Mouse (Mus musculus) liver, embryonic 11.5 days (tissue): Measurements from ENCODE around the gene Ripply3. TPM values are rescaled to one million over a fixed set of nuclear protein-coding genes. Genes with fewer than 3 reads are reported as not detected.

Source experiments
- ATAC-seq: fragments of 200-750 bp; cut with Nextera tagmentation; replicated peaks from 2 replicates; pipeline ENCODE4 v1.8.0; 2017; ENCODE audit warnings: moderate number of reproducible peaks, mild to moderate bottlenecking, moderate TSS enrichment, moderate library complexity; ENCODE audit not compliant: low FRiP score
- DNase-seq: peaks from one replicate; pipeline ENCODE4 v3.0.0-alpha.2; 2017; ENCODE audit warnings: low spot score
- H3K27ac ChIP-seq: fragments of 300-500 bp; sonication (generic); 2 replicates; pipeline ENCODE4 v1.5.1; 2014; ENCODE audit warnings: mild to moderate bottlenecking, low read depth, low read length, control low read depth
- H3K27me3 ChIP-seq: fragments of 300-500 bp; sonication (generic); replicated peaks from 2 replicates; pipeline ENCODE4 v1.6.1; 2014; ENCODE audit warnings: low read length, mixed read lengths; ENCODE audit not compliant: control insufficient read depth, insufficient read depth
- H3K36me3 ChIP-seq: fragments of 300-500 bp; sonication (generic); 2 replicates; pipeline ENCODE4 v1.6.1; 2014; ENCODE audit warnings: mild to moderate bottlenecking, low read length, moderate library complexity, mixed read lengths; ENCODE audit not compliant: control insufficient read depth, insufficient read depth
- H3K4me1 ChIP-seq: fragments of 300-500 bp; sonication (generic); replicated peaks from 2 replicates; pipeline ENCODE4 v1.6.1; 2014; ENCODE audit warnings: low read length, mixed read lengths; ENCODE audit not compliant: control insufficient read depth, insufficient read depth
- H3K4me2 ChIP-seq: fragments of 300-500 bp; sonication (generic); 2 replicates; pipeline ENCODE4 v1.6.1; 2014; ENCODE audit warnings: mild to moderate bottlenecking, control low read depth, moderate library complexity
- H3K4me3 ChIP-seq: fragments of 300-500 bp; sonication (generic); 2 replicates; pipeline ENCODE4 v1.5.1; 2014; ENCODE audit warnings: low read depth, low read length, control low read depth
- H3K9ac ChIP-seq: fragments of 300-500 bp; sonication (generic); 2 replicates; pipeline ENCODE4 v1.6.1; 2014; ENCODE audit warnings: low read depth, low read length, control low read depth
- H3K9me3 ChIP-seq: fragments of 300-500 bp; sonication (generic); 2 replicates; pipeline ENCODE4 v1.6.1; 2016; ENCODE audit warnings: low read length, inconsistent platforms, mixed read lengths; ENCODE audit not compliant: control insufficient read depth
- WGBS: fragments of 180-500 bp; shearing (Covaris S2); extraction: QIAGEN DNeasy Blood & Tissue Kit; methylation state at CpG from one replicate; pipeline ENCODE4 v1.1.7; 2014; 5-methylcytosine and 5-hydroxymethylcytosine counted together
- polyA plus RNA-seq: library from polyadenylated mRNA; unstranded; fragments of >200 nt; fragmentation: Nextera tagmentation; extraction: Ambion mirVana; gene quantifications from 2 replicates; pipeline ENCODE4 v1.2.1, GENCODE M21; 2014

Ripply3 gene
- polyA plus RNA-seq, 1 experiment from 2014 or later, result 5.2 TPM

DNA sequence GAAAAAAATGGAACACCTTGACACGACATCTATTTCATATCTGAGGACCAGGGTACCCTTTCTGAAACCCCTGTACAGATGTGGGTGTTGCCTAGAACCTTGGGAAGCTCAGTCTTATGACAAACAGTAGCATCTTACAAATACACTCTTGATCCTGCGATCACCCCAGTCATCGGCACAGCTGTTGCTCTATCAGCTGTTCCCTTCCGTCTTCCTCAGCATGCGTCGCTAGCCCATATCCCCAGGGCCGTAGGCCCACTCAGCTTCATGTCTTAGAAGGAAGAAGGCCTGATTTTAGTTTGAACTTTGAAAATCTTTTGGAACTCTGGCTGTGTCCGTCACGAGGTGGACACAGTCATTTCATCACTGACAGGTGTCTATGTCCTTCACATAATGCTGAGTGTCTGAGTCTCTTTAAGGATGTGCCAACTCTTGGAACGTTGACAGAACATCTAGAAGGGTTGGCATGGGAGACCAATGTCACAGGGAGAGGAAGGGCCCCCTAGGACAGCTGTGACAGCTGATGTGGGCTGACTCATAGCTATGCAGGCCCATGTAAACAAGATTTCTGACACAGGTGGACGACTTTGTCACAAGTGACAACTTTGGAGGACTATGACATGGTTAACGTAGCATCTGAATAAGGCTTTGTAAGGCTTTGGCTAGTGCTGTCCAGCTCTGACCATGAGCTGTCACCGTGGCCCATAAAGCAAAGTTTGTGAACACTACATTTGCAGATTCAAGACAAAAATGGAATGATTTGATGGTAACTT lies 32.5 kb downstream of the Ripply3 start:
- 86% methylated on average over 13 of the region's 13 CpGs for WGBS
- Histone ChIP-seq H3K4me1 (peaks cover 10% of the 10 kb centered on the region), H3K9ac (no peak overlapping the region), H3K4me2 (no peak overlapping the region), H3K27ac (no peak overlapping the region), H3K36me3 (no peaks in the 10 kb centered on the region), H3K9me3 (no peaks in the 10 kb centered on the region), H3K27me3 (no peaks in the 10 kb centered on the region), H3K4me3 (no peak overlapping the region)
- DNase-seq (no peak), ATAC-seq (no peak)

DNA sequence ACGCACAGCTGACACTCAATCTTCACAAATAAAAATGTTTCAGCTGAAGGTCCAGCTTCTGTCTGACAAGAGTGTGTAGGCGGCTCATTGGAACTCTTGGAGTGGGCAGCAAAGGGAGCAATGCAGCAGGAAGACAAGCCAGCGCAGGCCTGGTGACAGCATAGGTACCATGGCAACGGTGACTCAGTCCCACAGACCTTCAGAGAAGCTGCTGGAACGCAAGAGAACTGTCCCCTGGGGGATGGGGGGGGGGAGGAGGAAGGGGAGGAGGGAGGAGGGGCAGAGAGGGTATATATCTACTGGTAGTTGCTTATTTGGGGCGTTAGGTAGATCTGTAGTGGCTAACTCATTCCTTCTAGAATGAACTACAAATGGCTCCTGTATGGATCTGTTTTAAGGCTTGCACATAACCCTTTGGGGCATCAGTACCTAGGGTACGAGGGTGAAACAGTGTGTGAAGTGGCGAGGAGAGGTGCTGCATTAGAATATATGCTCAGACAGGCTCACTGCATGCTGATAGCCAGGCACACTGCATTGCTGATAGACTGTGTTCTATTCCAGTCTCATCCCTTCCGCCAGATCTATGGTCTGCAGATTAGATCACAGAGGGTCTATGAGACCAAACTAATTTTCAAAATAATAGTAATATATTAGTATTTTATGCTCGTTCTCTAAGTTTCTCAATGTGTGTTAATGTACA lies 34.1 kb downstream of the Ripply3 start:
- Histone ChIP-seq H3K9me3 (no peaks in the 10 kb centered on the region), H3K9ac (no peak overlapping the region), H3K27ac (no peak overlapping the region), H3K4me2 (no peak overlapping the region), H3K4me1 (peaks cover 10% of the 10 kb centered on the region), H3K36me3 (no peaks in the 10 kb centered on the region; the same call in 1 of the 2 replicates), H3K4me3 (no peak overlapping the region), H3K27me3 (no peaks in the 10 kb centered on the region)
- ATAC-seq (no peak; the same call in 1 of the 2 replicates), DNase-seq (no peak)
- 48% methylated on average over 10 of the region's 10 CpGs for WGBS

DNA sequence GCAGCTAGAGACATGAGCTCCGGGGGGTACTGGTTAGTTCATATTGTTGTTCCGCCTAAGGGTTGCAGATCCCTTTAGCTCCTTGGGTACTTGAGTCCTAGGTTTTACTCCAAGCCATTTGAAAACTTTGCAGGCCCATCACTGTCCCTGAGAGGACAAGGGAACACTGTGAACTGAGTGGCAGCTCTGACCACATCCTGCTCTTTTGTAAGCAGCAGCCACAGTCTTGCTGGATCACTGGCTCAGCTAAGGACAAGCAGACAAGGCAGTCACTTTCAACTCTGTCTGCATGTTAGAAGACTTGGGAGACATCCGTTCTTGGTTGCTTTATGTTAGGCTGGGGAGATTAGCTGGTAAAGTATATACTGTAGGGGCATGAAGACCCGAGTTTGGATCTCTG lies 35.6 kb downstream of the Ripply3 start:
- ATAC-seq (no peak), DNase-seq (no peak)
- H3K27ac ChIP-seq, result no peak overlapping the region
- H3K9ac ChIP-seq, result no peak overlapping the region
- H3K4me1 ChIP-seq, result peaks cover 4% of the 10 kb centered on the region
- no peaks in the 10 kb centered on the region for H3K27me3 ChIP-seq
- H3K4me3 ChIP-seq, result no peak overlapping the region
- H3K36me3 ChIP-seq, result no peaks in the 10 kb centered on the region; the same call in 1 of the 2 replicates
- no peak overlapping the region for H3K4me2 ChIP-seq
- 80% methylated on average over 4 of the region's 4 CpGs for WGBS
- H3K9me3 ChIP-seq, result no peaks in the 10 kb centered on the region

DNA sequence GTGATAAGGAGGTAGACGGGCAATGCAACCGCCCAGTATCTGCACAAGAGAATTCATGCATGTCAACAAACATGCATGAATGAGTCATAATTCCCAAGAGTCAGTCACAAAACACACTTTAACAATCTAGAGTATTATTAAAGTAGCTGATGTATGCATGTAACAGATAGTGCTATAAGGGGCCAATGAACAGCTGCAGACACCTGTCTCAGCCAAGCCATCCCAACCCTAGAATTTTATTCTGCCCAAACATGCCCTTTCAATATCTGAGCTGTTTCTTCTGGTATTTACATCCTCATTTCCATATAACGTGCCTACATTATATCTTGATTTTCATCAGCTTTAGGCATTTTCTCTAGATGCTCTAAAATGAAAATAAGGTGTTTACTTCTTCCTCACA lies 37.2 kb downstream of the Ripply3 start:
- Histone ChIP-seq H3K4me1 (peaks cover 13% of the 10 kb centered on the region), H3K4me2 (no peak overlapping the region), H3K9ac (no peak overlapping the region), H3K4me3 (no peak overlapping the region), H3K27me3 (no peaks in the 10 kb centered on the region), H3K9me3 (no peaks in the 10 kb centered on the region), H3K36me3 (no peaks in the 10 kb centered on the region; the same call in 1 of the 2 replicates), H3K27ac (no peak overlapping the region)
- no peak for DNase-seq
- 84% methylated on average over 3 of the region's 3 CpGs for WGBS
- no peak for ATAC-seq

DNA sequence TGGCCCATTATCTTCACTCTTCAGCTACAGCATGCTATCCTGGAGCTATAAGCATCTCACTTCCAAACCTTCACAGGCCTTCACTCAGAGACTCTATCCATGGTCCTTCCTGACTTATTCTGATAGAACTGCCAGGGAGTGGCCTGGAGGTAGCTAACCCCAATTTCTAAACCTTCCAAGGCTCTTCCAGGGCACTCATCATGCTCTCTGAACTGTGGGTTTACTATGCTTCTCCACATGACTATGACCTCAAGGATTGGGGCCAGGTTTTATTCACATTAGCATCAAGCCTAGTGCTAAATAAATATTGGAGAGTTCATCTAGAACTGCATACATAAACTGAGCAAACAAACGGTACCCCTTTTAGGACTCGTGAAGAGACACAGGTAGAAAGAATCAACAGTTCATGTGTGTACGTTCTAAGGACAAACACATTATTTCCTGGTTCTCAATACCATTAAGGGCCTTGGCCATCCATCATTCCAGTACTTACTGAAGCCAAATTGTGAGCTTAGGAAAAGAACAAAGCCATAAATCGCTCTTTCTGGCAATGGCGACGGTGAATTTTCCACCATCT lies 41.5 kb downstream of the Ripply3 start:
- DNase-seq, result no peak
- Histone ChIP-seq H3K36me3 (no peaks in the 10 kb centered on the region; the same call in 1 of the 2 replicates), H3K4me3 (peak overlapping the region; percentile 91), H3K27ac (peak overlapping the region; percentile 90), H3K4me1 (peaks cover 11% of the 10 kb centered on the region), H3K27me3 (no peaks in the 10 kb centered on the region), H3K9me3 (no peaks in the 10 kb centered on the region), H3K9ac (peak overlapping the region; percentile 95), H3K4me2 (peak overlapping the region; percentile 83)
- ATAC-seq, result no peak
- 10% methylated on average over 6 of the region's 6 CpGs for WGBS

DNA sequence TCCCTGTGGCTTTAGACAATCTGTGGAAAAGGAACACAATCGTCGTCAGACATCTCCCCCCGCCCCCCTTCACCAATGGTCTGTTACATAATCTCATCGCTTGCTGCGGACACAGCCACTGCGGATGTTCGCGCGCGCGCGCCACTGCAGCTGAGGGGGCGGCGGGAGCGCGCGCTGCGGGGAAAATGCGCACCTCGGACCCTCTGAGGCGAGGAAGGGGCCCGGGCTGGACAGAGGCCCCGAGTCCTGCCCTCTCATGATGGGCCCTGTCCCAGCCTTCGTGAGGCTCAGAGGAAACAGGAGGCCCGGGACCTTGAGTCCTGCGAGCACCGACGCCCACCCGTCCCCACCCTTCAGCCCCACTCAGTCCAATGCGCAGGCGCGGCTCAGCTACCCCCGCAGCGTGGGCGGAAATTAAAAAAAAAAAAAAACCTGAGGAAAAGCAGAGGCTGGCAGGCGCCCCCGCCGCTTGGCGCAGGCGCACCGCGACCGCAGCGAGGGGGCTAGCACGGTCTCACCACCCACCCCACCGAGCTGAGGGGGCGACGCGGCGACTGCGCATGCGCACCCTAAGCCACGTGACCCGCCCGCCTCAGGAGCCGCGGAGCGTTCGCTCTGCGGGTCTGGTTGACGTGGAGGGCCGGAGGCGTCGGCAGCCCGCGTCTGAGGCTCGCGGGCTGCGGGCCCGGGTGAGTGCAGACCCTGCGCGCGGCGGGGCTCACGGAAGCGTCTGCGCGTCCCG lies 42.1 kb downstream of the Ripply3 start, which contains the start of gene Ttc3:
Ttc3 (plus strand) TSS at position 446 of the 742 bp plus-strand sequence.
- ATAC-seq, result peak; percentile 83
- Histone ChIP-seq H3K4me2 (peak within 1 kb of the TSS; percentile 83), H3K27me3 (no peaks in the 10 kb centered on the region), H3K4me3 (peak within 1 kb of the TSS; percentile 91), H3K4me1 (peaks cover 11% of the 10 kb centered on the region), H3K9me3 (no peaks in the 10 kb centered on the region), H3K36me3 (no peaks in the 10 kb centered on the region; the same call in 1 of the 2 replicates), H3K9ac (peak within 1 kb of the TSS; percentile 95), H3K27ac (peak within 1 kb of the TSS; percentile 90)
- under 1% methylated on average over 79 of the region's 79 CpGs for WGBS
- DNase-seq, result peak; percentile 90

DNA sequence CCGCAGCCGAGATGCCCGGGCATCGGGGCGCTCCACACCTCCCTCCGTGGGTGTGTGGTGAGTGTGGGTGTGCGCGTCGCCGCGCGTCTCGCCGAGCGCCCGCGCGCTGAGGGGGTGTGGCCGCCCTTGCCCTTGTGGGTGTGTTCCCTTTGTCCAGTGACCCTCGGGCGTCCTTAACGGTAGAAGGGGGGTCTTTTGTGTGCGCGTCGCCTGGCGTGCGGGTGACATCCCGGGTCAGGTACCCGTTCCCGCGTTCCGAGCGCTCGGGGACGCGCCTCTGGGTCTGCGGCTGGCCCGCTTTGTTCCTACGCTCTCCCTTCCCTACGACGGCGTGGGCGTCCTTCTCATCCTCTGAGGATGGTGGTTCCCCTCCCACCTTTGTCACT lies 42.7 kb downstream of the Ripply3 start:
- WGBS, result under 1% methylated on average over 42 of the region's 43 CpGs
- ATAC-seq (peak; percentile 80), DNase-seq (peak; percentile 87)
- H3K27ac ChIP-seq, result peak overlapping the region; percentile 90
- H3K4me3 ChIP-seq, result peak overlapping the region; percentile 91
- no peaks in the 10 kb centered on the region for H3K9me3 ChIP-seq
- H3K9ac ChIP-seq, result peak overlapping the region; percentile 95
- no peaks in the 10 kb centered on the region; the same call in 1 of the 2 replicates for H3K36me3 ChIP-seq
- H3K4me1 ChIP-seq, result peaks cover 11% of the 10 kb centered on the region
- H3K27me3 ChIP-seq, result no peaks in the 10 kb centered on the region
- peak overlapping the region; percentile 83 for H3K4me2 ChIP-seq

DNA sequence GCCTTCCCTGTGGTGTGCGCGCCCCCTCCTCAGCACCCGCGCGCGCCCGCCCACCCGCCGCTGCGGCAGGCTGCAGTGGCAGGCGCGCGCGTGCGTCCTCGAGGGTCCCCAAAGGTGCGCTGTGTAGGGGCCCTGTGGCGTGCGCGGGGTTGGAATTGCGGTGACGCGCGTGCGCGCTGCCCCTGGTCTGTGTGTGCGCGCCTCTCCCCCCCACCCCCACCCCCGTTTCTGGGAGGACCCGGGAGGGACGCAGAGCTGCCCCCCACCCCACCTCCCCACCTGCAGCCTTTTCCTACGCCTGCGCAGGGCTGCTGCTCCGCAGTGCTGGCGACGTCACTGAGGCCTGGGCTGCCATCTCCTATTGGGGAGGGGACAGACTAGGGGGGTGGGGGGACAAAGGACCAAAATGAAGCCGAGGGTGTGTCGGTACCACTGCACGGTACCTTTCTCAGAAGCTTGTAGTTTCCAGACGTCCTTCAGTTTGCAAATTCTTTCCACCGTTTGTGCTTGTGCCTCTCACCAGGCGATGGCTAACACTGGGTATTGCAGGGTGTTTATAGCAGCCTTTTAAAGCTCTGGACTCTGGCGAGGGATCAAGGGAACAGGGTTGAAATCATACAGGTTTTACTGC lies 43.2 kb downstream of the Ripply3 start, which contains the start of gene Pigp:
Pigp (minus strand) TSS at position 542 of the 631 bp plus-strand sequence.
- H3K4me1 ChIP-seq, result peaks cover 11% of the 10 kb centered on the region
- WGBS, result under 1% methylated on average over 37 of the region's 43 CpGs
- H3K36me3 ChIP-seq, result no peaks in the 10 kb centered on the region; the same call in 1 of the 2 replicates
- peak within 1 kb of the TSS; percentile 95 for H3K9ac ChIP-seq
- H3K4me3 ChIP-seq, result peak within 1 kb of the TSS; percentile 91
- ATAC-seq, result peak; percentile 79
- no peaks in the 10 kb centered on the region for H3K27me3 ChIP-seq
- peak within 1 kb of the TSS; percentile 90 for H3K27ac ChIP-seq
- H3K4me2 ChIP-seq, result peak within 1 kb of the TSS; percentile 83
- DNase-seq, result peak; percentile 75
- no peaks in the 10 kb centered on the region for H3K9me3 ChIP-seq
